Mouse (Mus musculus) spleen, adult 18-20 months (tissue): ENCODE measurements around the gene Slc44a3.

Experiments
- DNase-seq, 2 experiments: peaks; one replicate each; pipeline ENCODE4 v3.0.0; 2022; ENCODE audit warnings: mixed read lengths in 2 of 2

The Slc44a3 gene

DNA sequence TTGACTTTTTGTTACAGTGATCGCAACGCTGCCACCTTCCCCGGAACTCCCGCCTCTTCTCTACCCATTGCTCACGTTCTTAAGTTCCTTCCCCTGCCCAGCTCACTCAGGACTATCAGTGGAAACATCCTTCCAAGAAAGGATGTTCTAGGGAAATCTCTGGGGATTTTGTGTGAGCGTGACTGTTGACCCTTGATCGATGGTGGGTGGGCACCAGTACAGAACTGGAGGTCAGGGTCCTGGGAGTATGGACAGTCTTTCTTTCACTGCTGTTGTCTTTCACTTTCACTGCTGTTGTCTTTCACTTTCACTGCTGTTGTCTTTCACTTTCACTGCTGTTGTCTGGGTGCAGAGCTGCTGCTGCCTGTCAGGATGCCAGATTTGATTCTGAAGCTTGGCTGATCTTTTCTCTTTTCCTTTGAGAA is 38.2 kb downstream of the Slc44a3 start:
- no peak for DNase-seq

DNA sequence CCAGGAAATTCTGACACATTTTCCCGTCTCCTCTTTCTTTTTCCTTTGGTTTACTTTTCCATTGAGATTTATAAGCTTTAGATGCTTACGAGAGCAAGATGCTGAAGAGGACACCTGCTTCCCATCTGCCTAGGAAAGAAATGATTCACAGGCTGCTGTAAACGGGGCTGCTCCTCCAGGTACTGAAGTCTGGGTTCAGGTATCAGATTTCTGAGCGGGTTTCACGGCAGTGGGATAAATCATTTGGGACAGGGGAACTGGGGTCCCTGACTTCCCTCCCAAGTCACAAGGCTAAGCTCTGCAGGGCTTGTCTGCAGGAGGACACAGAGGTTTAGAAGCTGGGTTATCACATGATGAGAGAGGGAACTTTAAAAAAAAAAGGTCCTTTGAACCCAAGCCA is 40.2 kb downstream of the Slc44a3 start:
- DNase-seq, result no peak

DNA sequence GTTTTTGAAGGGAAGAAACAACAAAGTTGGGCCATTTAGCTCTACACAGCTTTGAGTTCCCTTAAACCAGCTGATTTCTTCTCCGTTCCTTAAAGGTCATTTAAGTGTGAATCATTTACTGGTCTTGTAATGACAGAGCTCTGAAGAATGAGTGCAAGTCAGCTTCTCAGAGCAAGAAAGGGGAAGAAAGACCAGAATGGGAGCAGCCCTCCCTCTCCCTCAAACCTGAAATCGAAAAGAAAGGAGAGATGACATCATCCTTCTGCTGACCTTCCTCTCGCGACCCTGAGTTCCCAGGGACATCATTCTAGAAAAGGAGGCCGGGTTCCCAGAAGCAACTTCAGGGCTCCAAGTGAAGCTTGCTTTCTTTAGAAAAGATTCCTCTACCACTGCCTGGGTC is 41.3 kb downstream of the Slc44a3 start:
- no peak for DNase-seq

GRCm38 (mm10) chr3:121489462-121490118 is 42.6 kb downstream of the Slc44a3 start:
- DNase-seq, result no peak

DNA sequence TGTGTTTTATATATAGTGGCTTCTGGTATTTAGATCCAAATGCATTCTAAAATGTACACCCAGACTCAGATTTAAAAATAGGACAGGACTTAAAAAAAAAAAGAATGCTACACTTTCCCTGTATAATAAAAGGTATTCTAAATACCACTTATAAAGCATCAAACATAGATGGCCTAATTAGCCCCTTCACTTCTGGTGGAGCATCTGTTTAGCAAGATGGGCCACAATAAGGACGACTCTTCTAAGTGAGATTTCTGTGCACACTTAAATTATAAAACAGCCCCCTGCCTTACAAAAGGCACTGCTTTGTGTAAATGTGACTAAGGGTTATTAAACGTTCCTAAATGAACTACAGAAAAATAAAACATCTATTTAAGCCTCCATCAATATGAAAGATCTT is 47.0 kb downstream of the Slc44a3 start:
- DNase-seq, result no peak

GRCm38 (mm10) chr3:121483266-121484161 is 48.7 kb downstream of the Slc44a3 start:
- no peak for DNase-seq

DNA sequence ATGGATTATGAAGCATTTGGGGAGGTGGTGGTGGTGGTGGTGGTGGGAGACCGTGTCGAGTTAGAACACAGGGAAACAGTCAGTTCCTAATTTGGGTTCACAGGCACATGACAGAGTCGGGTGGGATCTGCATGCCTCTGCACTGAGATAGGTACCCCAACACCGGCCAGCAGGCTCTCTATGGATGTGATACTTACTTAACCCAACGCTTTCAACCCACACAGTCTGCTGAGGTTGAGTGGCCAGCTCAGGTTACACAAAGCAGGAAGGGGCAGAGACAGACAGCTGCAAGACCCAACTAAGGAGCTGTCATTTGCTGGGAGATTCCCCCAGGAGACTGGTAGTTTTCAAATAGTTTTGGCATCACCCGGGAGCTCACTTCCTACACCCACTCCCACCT is 50.6 kb downstream of the Slc44a3 start:
- DNase-seq, result no peak

DNA sequence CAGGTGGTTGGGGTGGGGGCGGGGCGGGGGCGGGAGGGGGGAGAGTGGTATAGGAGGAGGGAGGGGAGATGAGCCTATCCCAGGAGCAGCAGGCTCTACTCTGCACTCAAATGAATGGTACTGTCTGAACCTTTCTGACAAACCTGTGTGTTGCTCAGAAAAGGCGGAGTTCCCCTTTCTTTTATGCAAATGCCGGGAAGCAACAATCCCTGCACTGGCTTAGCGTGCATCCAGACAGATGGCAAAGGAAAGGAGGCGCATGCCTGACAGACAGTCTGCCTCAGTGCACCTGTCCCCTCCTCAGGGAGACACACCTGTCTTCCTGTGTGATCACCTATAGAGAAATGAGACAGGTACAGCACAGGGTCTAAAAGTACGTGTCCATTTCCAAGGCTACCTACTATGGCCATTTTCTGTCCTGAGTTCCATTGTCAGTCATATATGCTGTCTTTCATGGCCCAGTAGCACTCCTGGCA is 51.2 kb downstream of the Slc44a3 start:
- DNase-seq, result no peak

GRCm38 (mm10) chr3:121480030-121480960 is 51.9 kb downstream of the Slc44a3 start:
- DNase-seq, result no peak

GRCm38 (mm10) chr3:121474738-121475137 is 57.5 kb downstream of the Slc44a3 start:
- DNase-seq, result no peak

DNA sequence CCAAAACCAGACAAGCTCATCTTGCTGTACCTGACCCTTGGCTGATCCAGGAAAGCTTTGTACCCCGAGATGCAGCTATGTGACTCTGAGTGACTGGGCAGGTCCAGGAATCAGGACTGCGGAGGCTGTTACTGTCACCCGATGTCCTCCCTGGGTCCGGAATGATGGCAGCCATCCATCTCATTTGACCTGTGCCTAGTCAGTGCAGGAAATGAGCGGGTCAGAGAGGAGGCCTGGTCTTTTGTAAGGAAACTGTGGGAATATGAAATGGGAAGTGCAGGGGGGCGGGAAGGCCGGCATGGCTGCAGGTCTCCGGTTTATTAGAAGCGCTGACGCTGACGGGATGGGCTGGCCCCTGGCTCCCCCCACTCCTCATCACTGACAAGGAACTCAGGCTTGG is 60.5 kb downstream of the Slc44a3 start:
- no peak for DNase-seq

DNA sequence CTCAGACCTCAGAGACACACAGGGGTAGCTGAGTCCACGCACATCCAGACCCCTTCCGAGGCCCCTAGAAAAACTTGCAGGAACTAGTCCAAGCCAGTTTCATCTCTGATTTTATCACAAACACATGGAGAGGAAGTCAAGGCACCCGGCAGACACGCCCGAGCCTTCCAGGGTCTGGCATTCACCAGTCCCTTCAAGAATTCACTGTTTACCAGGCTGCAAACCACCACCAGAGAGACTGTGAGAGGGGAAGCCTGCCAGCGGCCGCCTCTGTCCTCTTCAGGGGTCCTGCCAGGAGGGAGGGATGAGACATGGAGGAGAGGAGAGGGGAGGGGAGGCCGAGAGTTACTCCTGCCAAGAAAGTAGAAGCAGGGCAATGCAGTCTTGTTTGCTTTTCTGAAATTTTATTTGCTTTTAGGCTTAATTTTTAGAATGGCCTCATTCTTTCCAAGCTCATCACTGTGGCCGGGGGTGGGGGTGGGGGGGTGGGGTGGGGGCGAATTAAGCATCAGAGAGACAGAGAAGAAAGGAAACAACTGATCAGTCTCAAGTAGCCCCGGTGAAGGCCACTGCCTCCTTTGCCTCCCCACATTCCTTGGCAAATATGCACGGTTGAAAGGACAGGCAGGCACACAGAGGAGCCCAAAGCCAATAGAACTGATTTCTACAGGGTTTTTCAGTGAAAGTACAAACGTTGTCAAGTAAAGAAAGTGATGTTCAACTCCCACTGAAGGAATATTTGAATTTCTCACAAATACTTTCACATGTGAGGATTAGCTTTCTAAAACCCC is 62.8 kb downstream of the Slc44a3 start:
- no peak for DNase-seq

DNA sequence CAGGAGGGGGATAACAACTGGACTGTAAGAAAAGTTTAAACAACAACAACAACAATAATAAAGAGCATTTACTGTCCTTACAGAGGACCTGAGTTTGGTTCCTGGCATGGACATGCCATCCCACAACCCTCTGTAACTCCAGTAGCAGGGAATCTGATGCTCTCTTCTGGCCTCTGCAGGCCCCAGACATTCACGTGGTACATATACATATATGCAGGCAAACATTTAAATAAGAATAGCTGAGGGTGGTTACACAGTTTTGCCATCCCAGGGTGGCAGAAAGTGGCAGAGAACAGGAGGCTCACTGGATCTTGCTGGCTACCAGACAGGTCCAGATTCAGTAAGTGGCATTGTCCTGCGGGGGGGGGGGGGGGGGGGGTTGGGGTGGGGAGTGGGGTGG is 64.1 kb downstream of the Slc44a3 start:
- no peak for DNase-seq

- DNase-seq, result peak; percentile 13 to 24
Observed at GRCm38 (mm10) chr3:121467094-121467552, 65.1 kb downstream of the Slc44a3 start.

- DNase-seq, result no peak
Observed at GRCm38 (mm10) chr3:121465795-121466194, 66.4 kb downstream of the Slc44a3 start.

DNA sequence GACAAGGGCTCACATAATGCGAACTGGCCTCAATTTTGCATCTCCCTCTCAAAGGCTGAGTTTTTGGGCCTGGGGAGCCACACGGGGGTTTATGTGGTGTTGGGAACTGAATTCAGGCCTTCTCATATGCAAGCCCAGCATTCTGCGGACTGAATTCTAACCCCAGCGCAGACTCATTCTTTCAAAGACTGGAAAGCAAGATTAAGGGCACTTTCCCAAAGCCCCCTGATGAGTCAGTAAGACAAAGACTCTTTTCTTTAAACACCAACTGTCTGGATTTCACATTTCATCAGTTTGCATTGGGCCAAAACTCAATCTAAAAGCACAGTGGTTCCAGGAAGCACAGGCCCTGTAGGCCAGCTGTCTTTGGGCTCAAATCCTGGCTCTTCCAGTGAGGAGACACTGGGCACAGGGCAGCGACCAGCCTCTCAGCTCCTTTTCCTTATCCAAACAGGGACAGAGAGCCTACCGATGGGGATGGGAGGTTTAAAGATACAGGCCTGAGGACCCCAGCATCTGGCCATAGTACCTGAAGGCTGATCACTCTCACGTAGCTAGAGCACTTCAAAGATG is 67.4 kb downstream of the Slc44a3 start:
- no peak for DNase-seq

- no peak for DNase-seq
Observed at GRCm38 (mm10) chr3:121462782-121463181, 69.4 kb downstream of the Slc44a3 start.

DNA sequence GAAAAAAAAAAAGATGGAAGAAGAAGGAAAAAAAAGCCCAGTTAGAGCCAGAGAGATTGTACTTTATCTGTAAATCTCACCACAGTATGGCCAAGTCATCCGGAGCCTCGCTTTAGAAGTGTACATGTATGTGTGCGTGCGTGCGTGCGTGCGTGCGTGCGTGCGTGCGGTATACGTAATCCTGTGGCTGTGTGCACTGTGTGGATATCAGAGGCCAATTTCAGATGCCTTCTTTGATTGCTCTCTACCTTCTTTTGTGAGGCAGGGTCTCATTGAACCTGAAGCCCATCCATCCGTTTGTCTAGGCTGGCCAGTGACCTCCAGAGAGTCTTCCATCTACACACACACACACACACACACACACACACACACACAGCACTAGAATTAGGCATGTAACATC is 70.7 kb downstream of the Slc44a3 start:
- DNase-seq, result no peak

DNA sequence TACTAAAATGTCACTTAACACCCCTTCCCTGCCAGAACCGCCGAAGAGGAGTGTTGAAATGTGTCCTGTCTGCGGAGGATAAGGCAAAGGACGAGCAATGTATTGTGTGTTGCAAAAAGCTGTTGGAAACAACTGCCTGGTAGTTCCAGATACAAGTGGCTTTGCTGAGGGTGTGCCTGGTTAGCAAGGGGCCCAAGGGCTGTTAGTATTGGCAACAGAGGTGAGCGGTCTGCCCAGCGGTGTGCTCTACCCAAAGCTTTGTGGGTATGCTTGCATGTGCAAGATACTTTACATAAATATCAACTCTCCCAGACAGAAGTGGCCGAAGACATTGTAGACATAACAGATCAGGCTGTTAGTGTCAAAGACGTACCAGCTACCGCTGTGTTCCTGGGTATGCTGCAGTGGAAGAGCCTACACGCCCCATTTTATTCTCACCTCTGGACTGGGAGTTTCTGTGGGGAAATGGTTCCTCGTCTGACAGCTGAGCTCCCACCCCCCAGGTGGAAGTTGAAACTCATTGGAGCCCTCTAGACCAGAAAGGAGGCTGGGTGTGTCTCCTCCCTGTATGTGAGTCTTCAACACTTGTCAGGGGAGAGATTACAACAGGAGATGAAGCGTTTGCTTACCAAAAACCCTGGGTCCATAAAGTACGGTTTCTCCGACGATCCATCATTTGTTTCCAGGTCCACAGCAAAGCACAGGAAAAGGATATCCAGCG is 71.6 kb downstream of the Slc44a3 start:
- DNase-seq, result no peak

DNA sequence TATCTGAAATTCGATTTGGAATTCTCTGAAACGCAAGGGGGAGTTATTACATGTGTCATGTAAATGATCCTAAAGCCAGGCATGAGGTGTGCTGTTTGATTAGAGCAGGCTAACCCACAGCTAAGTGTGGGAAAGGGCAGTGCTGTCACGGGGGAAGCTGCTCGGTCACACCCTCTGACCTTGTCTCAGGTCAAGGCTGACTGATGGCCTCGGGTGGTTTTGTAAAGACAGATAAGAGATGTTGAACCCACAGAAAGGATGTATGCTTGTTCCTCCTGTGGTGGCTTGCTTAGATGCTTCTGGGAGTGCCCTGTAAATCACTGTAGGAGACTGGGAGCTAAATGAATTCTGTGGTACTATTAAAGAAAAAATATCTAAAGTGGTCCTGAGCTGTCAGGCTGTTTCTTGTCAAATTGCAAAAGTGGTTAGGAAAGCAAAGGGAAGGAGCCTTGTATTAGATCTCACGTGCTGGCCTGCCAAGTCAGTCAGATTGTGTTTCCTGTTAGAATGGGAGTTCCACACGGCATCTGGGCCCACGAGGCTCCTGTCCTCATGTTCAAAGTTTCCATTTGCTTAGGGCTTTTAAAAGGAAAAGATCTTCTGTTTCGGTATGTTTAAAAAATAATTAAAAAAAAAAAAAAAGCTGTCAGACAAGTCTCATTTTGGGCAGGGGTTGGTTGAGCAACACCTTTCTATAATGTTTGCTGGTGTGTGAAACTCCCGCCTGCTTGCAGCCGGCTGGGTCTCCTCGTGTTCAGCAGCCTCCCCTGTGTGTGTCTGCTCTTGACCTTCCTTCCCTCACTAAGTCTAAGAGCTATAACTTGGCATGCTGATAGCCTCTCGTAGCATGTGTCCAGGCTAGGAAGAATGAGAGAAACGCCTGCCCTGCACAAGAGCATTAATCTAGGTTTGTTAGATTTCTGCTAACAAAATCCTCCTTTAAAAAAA is 73.4 kb downstream of the Slc44a3 start:
- no peak for DNase-seq
